Mouse (Mus musculus): ENCODE results near the gene Siah3.

Gene Siah3

DNA sequence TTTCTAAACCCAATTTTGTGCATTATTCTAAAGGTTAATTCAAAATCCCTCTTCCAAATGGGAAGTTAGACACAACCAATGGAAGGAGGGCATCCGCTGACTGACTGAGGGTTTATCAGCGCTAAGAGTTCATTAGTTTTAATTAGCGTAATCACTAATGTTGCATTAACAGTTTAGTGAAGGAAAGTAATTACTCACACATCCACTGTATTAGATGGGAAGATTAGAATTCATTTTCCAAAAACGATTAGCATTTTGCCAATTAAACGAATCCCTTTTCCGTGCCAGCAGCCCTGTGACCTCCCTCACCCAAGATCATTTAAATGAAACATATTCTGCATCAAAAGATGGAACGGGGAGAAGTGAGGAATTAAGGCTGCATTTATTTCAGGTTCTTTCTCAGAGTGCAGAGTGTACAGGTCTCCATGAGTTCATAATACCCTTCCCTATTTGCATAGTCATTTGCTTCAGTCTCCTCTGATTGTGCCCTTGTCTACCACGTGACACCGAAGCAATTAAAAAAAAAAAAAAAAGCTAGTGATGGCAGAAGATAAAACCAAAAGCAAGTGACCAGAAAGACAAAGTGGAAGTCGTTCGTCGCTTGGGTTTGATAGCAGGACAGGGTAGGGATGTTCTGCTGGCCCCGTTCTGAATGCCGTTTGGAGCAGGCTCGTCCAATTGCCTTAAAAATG is 62.6 kb downstream of the Siah3 start:
- no peak for ATAC-seq (ENCODE audit: insufficient number of reproducible peaks, low FRiP score, low TSS enrichment)

DNA sequence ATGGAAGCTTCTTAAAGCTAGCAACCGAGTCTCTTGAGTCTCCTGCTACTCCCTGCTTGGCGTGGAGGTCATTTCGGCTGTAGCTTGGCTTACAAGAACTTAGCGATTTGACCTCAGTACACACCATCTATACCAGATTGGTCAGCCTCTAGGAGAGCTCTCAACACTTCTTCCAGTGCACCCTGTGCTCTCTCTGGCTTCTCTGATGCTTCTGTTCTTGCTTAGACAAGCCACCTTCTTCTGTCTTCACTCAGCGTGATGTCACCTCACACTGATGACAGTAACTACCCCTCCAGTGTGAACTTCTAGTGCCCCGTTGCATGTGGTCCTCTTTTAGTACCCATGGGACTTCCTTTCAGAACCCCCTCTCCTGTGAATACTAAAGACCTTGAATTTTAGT is 63.1 kb downstream of the Siah3 start:
- ATAC-seq (ENCODE audit: insufficient number of reproducible peaks, low FRiP score, low TSS enrichment) = no peak

DNA sequence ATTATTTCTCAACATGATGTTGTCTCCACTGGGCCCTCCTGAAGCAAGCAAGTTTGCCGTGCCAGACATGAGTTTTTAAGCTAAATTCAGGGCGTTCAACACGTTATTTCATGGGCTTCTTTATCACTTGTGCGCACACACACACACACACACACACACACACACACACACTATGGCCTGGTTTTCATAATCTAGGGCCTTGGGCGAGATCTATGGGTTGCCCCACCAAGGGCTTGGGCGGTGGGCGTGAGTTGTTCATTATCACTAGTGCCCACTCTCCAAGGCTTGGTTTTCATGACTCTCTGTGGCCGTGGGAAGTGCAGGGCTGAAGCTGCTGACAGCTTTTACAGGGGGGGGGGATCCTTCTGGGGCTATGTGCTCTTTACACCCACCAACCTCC is 63.9 kb downstream of the Siah3 start:
- no peak for ATAC-seq (ENCODE audit: insufficient number of reproducible peaks, low FRiP score, low TSS enrichment)

DNA sequence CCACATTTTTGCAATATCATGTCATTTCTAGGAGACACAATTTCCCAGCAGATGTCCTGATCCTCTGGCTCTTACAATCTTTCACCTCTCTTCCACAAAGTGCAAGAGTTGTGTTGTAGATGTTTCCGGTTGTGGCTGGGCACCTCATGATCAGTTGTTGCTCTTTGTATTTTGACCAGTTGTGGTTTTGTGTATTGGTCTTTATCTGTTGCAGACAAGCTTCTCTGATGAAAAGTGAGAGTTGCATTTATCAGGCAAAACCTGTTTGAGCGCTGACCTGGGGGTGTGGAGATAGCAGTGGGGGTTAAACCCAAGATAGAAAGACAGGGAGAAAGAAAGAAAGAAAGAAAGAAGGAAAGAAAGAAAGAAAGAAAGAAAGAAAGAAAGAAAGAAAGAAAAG is 68.9 kb downstream of the Siah3 start:
- ATAC-seq (ENCODE audit: insufficient number of reproducible peaks, low FRiP score, low TSS enrichment) = no peak

DNA sequence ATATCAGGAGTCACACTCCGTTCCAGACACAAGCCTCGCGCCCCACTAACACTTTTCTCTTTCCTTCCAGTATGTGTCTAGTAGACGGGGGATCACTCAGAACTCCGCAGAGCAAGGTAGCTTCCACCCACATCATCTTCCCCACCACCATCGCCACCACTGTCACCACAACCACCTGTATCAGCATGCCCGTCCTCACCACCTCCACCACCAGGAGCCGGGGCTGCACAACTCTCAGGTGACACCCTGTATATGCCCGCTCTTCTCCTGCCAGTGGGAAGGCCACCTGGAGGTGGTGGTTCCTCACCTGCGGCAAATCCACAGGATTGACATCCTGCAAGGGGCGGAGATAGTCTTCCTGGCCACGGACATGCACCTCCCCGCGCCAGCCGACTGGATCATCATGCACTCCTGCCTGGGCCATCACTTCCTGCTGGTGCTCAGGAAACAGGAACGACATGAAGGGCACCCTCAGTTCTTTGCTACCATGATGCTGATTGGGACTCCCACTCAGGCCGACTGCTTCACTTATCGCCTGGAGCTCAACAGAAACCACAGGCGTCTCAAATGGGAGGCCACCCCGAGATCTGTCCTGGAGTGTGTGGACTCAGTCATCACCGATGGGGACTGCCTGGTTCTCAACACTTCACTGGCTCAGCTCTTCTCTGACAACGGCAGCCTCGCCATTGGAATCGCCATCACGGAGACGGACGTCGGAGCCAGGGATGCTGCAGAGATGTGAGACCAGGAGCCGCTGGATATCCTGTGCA is 69.8 kb downstream of the Siah3 start:
- no peak for ATAC-seq (ENCODE audit: insufficient number of reproducible peaks, low FRiP score, low TSS enrichment)

DNA sequence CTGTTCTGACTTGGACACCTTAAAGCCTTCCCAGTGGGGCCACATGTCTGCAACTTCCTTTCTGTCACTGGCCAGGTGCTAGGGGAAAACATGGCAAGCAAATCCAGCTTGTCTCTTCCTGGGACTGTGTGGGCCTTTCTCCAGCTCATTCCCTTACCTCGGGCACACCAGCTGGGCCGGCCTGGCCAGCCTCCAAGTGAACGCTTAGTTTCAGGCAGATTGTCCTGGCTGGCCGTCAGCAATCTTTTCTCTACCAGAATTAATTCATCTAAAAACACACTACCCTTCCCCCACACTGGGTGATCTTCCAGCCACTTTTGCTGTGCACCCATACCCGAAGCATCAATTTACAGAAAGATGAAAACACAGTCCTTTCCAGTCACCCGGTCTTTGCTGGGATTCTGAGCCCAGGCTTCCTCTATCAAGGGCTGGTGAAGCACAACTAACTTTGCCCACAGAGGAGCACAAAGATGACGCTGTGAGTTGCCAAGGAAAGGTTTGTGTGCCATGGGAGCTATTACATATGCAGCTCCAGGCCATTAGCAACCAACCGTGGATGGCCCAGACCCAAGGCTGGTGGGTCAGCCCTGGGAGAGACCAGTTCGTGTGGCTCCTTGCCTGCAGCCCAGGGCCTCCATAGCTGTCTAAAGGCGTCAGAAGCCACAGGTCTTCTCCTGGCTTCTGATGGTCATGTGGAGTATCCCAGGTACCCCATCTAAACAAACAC is 71.8 kb downstream of the Siah3 start:
- ATAC-seq (ENCODE audit: insufficient number of reproducible peaks, low FRiP score, low TSS enrichment) = peak; percentile 68

DNA sequence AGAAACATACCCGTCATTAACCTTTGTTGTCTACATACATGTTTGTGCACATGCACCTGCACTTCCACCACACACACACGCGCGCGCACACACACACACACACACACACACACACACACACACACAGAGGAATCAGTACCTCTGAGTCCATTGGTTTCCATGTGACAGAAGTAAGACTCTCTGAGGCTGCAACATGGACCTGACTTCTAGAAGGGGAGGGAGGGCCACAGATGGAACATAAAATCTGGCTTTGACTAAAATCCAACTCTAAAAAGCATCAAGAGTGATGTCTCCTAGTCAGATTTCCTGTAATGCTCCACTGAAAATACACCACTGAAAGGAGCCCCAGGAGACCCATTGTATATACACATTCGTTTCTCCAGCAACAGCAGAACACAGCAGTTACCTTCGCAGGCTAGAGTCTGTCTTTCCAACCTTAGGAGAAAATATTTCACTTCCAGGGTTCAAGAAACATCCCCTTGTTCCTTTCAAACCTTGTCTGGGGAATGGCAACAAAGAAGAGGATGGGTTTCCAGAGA is 75.1 kb downstream of the Siah3 start:
- ATAC-seq (ENCODE audit: insufficient number of reproducible peaks, low FRiP score, low TSS enrichment) = no peak

DNA sequence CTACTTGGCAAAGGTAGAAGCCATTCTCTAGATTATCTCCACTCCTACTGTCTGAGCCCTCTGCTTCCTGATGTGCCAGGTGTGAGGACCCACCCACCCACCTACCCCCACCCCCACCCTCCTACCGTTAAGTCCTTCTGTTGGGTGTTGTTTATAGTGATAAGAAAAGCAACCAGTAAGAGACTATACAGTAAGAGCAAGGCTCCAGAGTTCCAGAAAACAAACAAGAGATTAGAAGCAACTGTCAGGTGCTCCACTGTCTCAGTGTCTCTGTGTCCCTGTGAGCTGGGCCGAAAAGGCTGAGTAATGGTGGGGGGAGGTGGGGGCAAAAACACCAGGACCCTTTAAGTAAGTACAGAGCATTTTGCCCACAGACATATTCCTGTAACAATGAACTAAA is 83.4 kb downstream of the Siah3 start:
- no peak for ATAC-seq (ENCODE audit: insufficient number of reproducible peaks, low FRiP score, low TSS enrichment)

DNA sequence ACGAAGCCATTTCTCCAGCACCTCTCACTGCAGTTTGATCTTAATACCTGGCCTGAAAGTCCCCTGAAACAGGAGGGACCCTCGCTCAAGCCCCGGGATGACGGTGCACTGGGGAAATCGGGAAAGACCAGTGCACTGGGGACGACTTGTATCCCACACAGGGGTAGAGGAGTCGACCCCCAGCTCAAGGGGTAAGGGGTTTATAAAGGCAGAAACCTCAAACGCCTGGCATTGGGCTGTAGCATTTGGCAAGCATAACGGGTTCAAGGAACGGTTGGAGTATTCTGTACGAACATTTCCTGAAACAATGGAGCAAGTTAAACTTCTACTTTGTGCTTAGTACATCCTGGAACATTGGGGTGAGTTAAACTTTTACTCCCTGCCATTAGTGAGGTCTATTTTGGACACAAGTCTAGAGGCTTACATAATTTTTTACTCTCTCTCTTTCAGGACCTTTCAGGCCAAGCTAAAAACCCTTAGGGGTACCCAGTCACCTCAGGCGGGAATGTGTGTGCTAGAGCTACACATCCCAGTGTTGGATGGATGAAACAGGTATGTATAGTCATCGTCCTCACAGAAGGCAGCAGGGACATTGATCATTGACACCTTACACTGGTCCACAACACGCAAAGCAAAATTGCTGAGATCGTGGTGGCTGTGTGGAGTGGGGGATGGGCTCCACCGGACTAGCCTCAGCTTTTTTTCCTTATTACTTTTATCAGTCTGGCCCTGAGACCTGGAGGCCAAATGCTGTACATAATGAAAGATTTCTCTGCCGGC is 84.6 kb downstream of the Siah3 start:
- ATAC-seq (ENCODE audit: insufficient number of reproducible peaks, low FRiP score, low TSS enrichment) = 0 out of 2 replicates have a peak, but pooled peaks have one; percentile 26

DNA sequence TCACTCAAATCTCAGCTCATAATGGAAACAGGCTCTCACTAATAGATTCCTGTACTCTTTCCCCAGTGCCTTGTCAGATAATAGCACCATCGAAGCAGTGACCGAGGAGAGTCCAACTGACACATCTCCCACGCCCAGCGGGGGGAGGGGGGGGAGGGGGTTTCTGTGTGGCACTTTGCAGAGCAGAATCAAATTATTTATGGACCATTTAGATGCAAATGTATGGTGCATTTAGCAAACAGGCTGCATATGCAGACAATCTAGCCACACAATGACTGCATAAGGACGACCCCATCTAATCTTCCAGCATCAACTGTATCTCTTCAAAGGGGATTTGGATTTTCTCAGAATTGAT is 85.2 kb downstream of the Siah3 start:
- 0 out of 2 replicates have a peak, but pooled peaks have one; percentile 26 for ATAC-seq (ENCODE audit: insufficient number of reproducible peaks, low FRiP score, low TSS enrichment)

DNA sequence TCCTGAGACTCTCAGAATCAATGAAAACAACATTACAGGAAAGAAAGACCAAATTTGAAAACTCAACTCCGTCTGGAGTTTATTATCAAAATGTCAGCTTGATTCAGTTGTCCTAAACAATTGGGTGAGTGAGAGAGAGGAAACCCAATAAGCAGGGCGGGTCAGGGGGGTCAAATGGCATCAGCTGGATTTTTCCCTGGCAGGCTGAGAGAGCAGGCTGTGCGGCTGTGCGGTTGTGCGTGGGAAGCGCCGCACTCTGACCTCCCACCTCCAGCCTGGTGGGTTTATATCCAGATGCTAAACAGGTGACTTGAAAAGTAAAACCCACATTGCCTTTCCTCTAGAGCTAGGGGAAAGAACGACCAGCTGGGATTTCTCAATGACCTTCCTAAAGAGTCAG is 85.9 kb downstream of the Siah3 start:
- no peak for ATAC-seq (ENCODE audit: insufficient number of reproducible peaks, low FRiP score, low TSS enrichment)

DNA sequence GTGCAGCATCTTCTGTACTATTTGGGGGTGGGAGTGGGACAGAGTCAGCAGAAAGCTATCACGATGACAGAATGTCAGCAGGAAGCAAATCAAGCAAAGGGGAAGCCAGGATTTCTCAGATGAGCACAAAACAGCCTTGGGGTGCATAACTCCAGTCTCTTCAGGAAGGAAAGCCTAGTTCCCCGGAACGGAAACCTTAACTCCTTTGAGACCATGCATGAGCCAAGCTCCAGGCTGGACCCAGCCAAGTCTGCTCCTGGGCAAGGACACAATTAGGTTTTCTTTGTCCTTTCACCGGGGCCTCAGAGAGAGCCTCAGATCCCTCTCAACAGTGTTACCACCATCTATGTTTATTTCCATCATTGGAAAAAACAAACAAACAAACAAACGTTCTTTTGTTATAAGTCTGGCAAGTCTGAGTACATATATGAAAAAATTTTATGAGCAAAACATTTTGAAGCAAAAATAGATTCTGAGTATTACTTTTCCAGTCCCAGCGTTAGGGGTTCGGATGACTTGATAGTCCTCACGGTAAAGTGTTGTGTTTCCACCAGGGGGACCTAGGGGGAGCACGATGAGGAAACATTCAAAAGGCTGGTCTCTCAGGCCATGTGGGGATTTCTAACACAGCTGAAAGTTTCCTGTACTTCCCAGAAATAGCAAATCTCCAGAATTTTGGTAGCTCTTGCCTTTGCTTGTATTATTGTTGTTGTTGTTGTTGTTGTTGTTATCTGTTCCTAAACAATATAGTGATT is 106.0 kb downstream of the Siah3 start:
- ATAC-seq (ENCODE audit: insufficient number of reproducible peaks, low FRiP score, low TSS enrichment) = no peak

DNA sequence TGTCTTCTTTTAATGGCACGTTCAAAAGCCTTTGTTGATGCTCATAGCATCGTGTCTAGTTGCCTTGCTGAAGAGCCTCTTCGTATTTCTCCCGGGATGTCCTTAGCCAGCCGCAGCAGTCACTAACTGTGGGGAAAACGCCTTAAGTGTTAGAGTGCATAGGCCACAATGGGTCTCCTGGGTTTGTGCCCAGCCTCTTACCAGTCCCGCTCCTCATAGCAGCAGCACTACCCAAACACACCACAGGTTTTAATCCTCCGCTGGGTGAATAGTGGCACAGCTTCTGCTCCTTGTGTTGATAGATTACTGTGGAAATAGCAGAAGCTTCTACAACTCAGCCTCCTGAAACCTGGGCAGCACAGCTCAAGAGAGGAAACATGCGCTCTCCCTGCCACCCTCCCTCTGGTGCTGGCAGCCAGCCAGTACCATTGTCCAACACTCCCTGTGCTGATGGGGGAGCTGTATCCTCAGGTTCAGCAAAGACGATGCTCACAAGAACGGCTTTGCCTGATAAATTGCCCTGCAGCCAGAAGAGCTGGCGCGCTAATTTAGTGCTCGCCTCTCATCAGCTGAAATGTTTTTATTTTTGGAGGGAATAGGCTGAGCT is 109.9 kb downstream of the Siah3 start:
- peak; percentile 92 for ATAC-seq (ENCODE audit: insufficient number of reproducible peaks, low FRiP score, low TSS enrichment)

DNA sequence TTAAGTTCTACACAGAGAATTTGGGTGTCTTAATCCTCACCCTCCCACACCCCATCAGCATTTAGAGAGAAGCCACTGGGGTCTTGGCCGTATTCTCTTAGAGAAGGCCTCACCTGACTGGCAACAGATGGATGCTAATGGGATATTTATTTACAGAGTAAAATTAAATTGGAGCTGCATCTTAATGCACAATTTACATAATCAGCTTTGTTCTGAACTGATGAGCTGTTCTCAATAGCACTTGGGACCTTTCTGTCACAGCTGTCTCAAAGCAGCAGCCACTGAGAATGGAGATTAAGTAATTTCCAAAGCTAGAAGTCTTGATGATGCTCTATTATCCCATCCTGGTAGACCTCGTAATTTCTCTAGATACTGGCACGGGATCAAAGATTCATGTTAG is 110.5 kb downstream of the Siah3 start:
- no peak for ATAC-seq (ENCODE audit: insufficient number of reproducible peaks, low FRiP score, low TSS enrichment)

DNA sequence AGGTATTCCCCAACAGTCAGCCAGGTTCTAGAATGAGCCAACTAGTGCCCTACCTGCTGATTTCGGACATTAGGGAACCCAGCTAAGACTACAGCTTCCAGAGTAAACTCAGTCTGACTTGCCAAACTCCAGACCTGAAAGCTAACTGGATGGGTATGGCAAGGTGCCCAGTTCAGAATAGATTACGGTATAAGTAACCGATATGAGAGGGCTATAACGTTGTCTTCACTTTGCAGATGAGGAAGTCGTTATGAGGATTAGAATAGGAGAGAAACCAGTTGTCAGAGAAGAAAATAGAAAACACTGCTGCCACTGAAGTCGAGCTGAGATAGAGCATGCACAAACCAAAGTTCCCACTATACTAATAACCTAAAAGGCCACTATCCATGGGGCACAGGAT is 123.2 kb downstream of the Siah3 start:
- no peak for ATAC-seq (ENCODE audit: insufficient number of reproducible peaks, low FRiP score, low TSS enrichment)

All from cerebellum, adult (tissue).